Mouse (Mus musculus): ENCODE measurements at regions not wholly inside any gene's neighbourhood (a gene's known extent, or its start where the extent isn't known, plus 50 kb on each side); places are given as distances from the start of the nearest gene placed in this dataset.

DNA sequence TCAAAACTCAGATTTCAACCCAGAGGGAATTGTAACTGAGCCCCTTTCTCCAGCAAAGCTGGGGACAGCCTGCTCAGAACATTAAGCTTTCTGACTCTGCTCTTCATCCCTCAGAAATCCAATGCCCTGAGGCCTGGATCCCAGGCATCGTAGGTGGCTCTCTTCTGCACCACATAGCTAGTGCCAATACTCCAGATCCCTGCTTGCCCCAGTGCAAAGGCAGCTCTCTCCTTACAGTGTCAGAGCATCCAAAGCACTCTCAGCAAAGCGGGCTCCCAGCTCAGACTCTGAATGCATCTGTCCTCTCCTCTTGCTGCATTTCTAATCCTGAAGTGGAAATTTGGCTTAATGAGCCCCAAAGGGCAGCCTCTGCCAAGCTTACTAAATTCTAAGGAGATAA, 59.4 kb upstream of the Ddit4l start:
- DNase-seq (ENCODE audit: inconsistent ontology term): no peak

DNA sequence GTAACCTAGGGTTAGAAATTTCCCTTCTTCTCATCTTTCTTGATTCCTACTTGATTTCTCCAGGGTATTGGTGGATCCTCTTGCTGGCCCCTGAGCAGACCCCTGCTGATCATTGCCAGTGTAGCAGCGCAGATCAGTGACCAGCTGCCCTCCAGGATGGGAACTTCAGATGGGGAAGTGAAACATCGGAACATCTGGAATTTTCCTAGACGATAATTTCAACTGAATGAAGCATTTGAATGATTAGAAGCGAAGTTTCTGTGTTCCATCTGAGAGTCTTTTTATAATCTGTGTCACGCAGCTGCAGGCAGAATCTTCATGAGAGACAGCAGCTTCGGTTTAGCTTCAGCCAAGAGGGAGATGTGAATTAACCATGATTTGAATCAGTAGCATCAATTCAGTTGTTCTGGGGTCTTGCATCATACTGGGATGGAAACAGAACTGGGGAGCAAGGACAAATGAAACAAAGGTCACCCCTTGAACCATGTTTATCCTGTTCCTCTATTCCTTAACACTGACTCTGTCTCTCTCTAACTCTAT, 57.8 kb upstream of the Ddit4l start:
- DNase-seq (ENCODE audit: inconsistent ontology term): no peak

DNA sequence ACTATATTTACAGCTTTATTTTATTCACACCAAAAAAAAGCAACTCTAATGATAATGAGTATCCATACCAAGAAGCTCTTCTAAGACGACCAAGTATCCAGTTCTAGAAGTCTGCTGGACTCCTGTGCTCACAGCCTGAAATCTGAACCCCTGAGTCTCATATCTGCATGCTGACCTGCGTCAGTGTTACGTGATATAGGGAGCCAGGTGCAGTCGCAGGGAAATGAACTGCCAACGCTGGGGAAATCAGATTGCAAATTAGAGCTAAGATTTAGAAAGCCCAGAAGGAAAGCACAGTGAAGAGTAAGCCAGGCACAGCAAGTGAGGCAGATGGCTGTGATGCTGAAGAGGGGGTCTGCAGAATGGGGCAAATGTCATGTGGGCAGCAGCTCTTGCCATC, 57.1 kb upstream of the Ddit4l start:
- DNase-seq (ENCODE audit: inconsistent ontology term): no peak

DNA sequence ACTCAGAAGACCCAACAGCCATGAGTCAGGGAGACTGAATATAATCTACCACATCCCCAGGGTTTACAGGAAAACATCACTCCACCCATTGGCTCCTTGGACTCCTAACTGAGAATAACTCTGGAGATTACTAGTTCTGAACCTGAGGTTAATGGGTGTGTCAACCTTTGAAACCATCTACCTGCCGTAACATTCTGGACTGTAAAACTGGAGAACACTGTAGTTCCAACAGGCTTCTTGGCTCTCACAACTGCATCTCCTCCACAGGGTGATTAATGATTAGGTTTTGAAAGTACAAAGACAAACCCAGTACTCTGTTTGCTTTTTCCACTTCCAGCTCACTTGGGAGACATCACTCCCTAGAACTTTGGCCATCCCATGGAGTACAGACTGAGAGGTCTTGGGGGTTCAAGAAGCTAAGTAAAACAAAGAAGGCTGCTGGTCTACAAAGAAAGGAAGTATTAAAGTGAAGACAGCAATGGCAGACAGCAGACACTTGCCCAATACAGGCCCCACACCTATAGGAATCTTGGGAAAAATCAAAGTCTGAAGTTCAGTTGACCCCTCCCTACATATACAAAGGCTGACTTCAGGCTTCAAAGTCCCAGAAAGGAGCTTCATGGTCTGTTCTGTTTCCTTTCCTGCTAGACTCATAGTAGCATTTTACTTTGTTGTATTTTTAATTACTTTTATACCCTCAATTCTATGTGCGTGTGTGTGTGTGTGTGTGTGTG, 52.7 kb upstream of the Ddit4l start:
- DNase-seq (ENCODE audit: inconsistent ontology term): no peak
